In the genomic region with DNA sequence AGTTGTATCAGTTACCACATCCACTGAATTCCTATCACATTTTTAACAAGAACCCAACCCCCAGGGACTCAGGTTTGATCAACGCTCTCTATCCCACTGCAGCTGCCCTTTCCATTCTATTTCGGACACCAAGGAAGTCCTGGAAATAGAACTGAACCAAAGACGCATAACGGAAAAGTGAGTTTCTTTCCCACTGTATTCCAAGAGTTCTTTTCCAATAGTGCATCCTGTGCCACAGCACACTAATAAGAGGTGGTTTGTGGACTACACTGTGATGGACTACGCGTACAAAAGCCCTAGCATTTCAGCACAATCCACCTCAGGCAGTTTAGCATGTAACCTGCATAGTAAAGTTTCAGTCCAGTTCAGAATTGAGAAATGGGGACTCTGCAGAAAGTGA, we compare ENCODE assay signal across 8 mouse cellular contexts. TPM values are rescaled to one million over a fixed set of nuclear protein-coding genes. Genes with fewer than 3 reads are reported as not detected.
DNase-seq lines count a peak whose midpoint lies in the region; ATAC-seq and TF ChIP-seq lines count a peak whose summit lies in the region.

No protein-coding gene starts in this region.

- H3K27ac ChIP-seq in heart, embryonic 13.5 days (replicated peaks): peak overlapping the region; percentile 99
- H3K27ac ChIP-seq in bone marrow macrophage, adult 2 months (ENCODE audit: insufficient read depth, low read depth, low read length): peak overlapping the region; percentile 95
- H3K27ac ChIP-seq in liver, postnatal 0 days (ENCODE audit: low read depth): peak overlapping the region; percentile 100

- H3K4me3 ChIP-seq in heart, embryonic 13.5 days: peak overlapping the region; percentile 88
- H3K4me3 ChIP-seq in bone marrow macrophage, adult 2 months (ENCODE audit: insufficient read depth, low read length): peak overlapping the region; percentile 79
- H3K4me3 ChIP-seq in liver, postnatal 0 days (ENCODE audit: low read depth, low read length): peak overlapping the region; percentile 83

- H3K27me3 ChIP-seq in heart, embryonic 13.5 days (replicated peaks): no peaks in the 10 kb centered on the region
- H3K27me3 ChIP-seq in liver, postnatal 0 days (ENCODE audit: insufficient read depth, low read length): no peaks in the 10 kb centered on the region

- peak overlapping the region; percentile 83 for H3K4me2 ChIP-seq in heart, embryonic 13.5 days
- H3K4me2 ChIP-seq in liver, postnatal 0 days (ENCODE audit: low read depth, low read length): peak overlapping the region; percentile 87

- H3K9ac ChIP-seq in heart, embryonic 13.5 days: peak overlapping the region; percentile 98
- H3K9ac ChIP-seq in liver, postnatal 0 days (replicated peaks): peak overlapping the region; percentile 98

- no peaks in the 10 kb centered on the region for H3K9me3 ChIP-seq in heart, embryonic 13.5 days
- H3K9me3 ChIP-seq in liver, postnatal 0 days (ENCODE audit: low read length): no peaks in the 10 kb centered on the region

- intact Hi-C loops in heart, postnatal 10 days (cut with DNase I): loop anchor here (2.0 kb wide), 1 partner anchor 65 kb away; no protein-coding TSS in a partner anchor

- 31% methylated on average over 6 of the region's 6 CpGs for WGBS in heart, embryonic 13.5 days
- WGBS in liver, postnatal 0 days (ENCODE audit: insufficient replicate concordance): 30% methylated on average over 6 of the region's 6 CpGs

- no peak for DNase-seq in heart, postnatal 4 days
- DNase-seq in heart, postnatal 10 days: peak; percentile 20 to 35
- no peak for DNase-seq in liver, postnatal 0 days
- DNase-seq in layer of hippocampus, postnatal 36 days: no peak
- DNase-seq in yolk sac, embryonic 10.5 days (ENCODE audit: low spot score): no peak
- no peak for DNase-seq in thymus, postnatal 25 days

- TF ChIP-seq EP300 in liver, postnatal 0 days (IDR thresholded peaks at IDR 0.05; ENCODE audit: low read depth): no peak

- peaks cover 10% of the 10 kb centered on the region for H3K4me1 ChIP-seq in heart, embryonic 13.5 days
- H3K4me1 ChIP-seq in bone marrow macrophage, adult 2 months (ENCODE audit: control insufficient read depth, insufficient read depth, low read length): peaks cover 6% of the 10 kb centered on the region
- peaks cover 5% of the 10 kb centered on the region for H3K4me1 ChIP-seq in liver, postnatal 0 days (ENCODE audit: insufficient read depth)

- no peak for ATAC-seq in heart, embryonic 13.5 days (ENCODE audit: extremely low read depth, insufficient number of reproducible peaks, low FRiP score, low TSS enrichment)
- ATAC-seq in liver, postnatal 0 days: no peak

- H3K36me3 ChIP-seq in heart, embryonic 13.5 days: no peaks in the 10 kb centered on the region
- no peaks in the 10 kb centered on the region for H3K36me3 ChIP-seq in liver, postnatal 0 days (replicated peaks; ENCODE audit: insufficient read depth, low read length)

- TF ChIP-seq CTCF in bone marrow macrophage, adult 2 months (IDR thresholded peaks at IDR 0.05; ENCODE audit: low read depth, low read length): no peak
- TF ChIP-seq CTCF in liver, postnatal 0 days (IDR thresholded peaks at IDR 0.05; ENCODE audit: low read depth): no peak

- TF ChIP-seq POLR2A in bone marrow macrophage, adult 2 months (IDR thresholded peaks at IDR 0.05; ENCODE audit: borderline replicate concordance, low read depth, low read length): no peak

RNA-seq across cellular contexts. Expression of gene Tbc1d5, which starts 1.2 kb away (rescaled TPM):
- 7.5 and 7.9 TPM in 2 replicates for polyA plus RNA-seq in heart, embryonic 13.5 days (2015; fragmentation: Nextera tagmentation; extraction: Ambion mirVana)
- total RNA-seq in heart, postnatal 4 days (2021): 10 to 100 TPM; 19.1 to 19.2 TPM
- 33.9 and 41.9 TPM in 2 replicates for polyA plus RNA-seq in bone marrow macrophage, adult 2 months (2012; ENCODE audit: insufficient read depth, insufficient read length, missing spikeins)
- total RNA-seq in heart, postnatal 10 days (2021): 10 to 100 TPM; 16.9 to 17.7 TPM
- 2.1 and 2.5 TPM in 2 replicates for polyA plus RNA-seq in liver, postnatal 0 days (2015; fragmentation: Nextera tagmentation; extraction: Ambion mirVana)
- 10 to 100 TPM; 24.9 to 27.8 TPM for total RNA-seq in layer of hippocampus, postnatal 36 days (2021)

Comparison
In these comparisons a context has a peak if more than half of its experiments do, and no peak if none do; other contexts are left out.
1. DNase-seq: peak in heart, postnatal 10 days (2 of 2); none in heart, postnatal 4 days (single experiment), liver, postnatal 0 days (single experiment), layer of hippocampus, postnatal 36 days (0 of 2), yolk sac, embryonic 10.5 days (single experiment) and thymus, postnatal 25 days (single experiment).
2. Peak in every context shown above with its lines, with median percentiles within 50 percentile points of each other: H3K27ac ChIP-seq and H3K4me3 ChIP-seq.